Mouse (Mus musculus): ENCODE measurements around the gene Soga3. TPM values are rescaled to one million over a fixed set of nuclear protein-coding genes. Genes with fewer than 3 reads are reported as not detected.

Gene Soga3
- polyA plus RNA-seq, 1 experiment, result 0.44 TPM

DNA sequence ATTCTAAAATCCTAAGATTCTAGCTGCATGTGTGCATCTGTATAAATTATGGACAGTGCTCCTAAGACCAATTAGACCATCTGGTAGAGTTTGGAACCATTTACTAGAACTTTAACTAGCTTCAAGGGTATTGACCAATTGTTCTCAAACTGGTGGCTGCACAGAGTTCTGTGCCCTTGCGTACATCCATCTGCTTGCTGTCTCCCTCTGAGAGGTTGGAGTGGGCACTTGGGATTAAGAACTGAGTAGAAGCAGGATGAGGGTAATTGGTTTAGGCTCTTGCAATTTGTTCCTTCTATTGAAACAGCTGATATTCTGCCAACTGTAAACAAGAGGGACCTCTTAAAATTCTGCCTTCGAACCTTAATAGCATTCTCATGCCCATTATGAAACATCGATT lies 11.7 kb downstream of the Soga3 start:
- H3K4me1 ChIP-seq (ENCODE audit: control insufficient read depth, insufficient read depth, low read length), result no peaks in the 10 kb centered on the region
- no peak overlapping the region for H3K27ac ChIP-seq (ENCODE audit: insufficient read depth, low read length)
- TF ChIP-seq POLR2A (IDR thresholded peaks at IDR 0.05; ENCODE audit: low read depth, low read length) (no peak), CTCF (IDR thresholded peaks at IDR 0.05; ENCODE audit: borderline replicate concordance, insufficient read depth, low read length) (no peak)
- no peak overlapping the region for H3K4me3 ChIP-seq (ENCODE audit: insufficient read depth, low read length)

- Histone ChIP-seq H3K4me1 (ENCODE audit: control insufficient read depth, insufficient read depth, low read length) (no peaks in the 10 kb centered on the region), H3K4me3 (ENCODE audit: insufficient read depth, low read length) (no peak overlapping the region), H3K27ac (ENCODE audit: insufficient read depth, low read length) (no peak overlapping the region)
- TF ChIP-seq CTCF (IDR thresholded peaks at IDR 0.05; ENCODE audit: borderline replicate concordance, insufficient read depth, low read length) (no peak), POLR2A (IDR thresholded peaks at IDR 0.05; ENCODE audit: low read depth, low read length) (no peak)
Observed at GRCm38 (mm10) chr10:29161664-29162063, 18.0 kb downstream of the Soga3 start.

DNA sequence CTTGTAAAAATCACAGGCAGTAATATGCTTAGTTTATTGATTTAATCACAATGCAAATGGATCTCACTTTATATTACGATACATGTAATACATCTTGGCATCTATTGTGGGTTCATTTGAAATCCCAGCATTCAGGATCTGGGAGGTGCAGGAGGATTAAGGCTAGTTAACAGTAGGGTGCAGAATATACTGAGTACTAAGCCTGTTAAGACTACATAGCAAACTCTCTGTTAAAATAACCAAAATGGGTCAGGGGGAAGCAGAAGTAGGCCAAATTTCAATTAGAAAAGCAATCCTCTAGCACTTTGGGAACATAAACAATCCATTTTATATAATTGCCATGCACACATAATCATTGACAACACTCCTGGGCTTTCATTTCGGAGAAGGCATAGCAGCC lies 30.1 kb downstream of the Soga3 start:
- no peak overlapping the region for H3K4me3 ChIP-seq (ENCODE audit: insufficient read depth, low read length)
- no peaks in the 10 kb centered on the region for H3K4me1 ChIP-seq (ENCODE audit: control insufficient read depth, insufficient read depth, low read length)
- no peak overlapping the region for H3K27ac ChIP-seq (ENCODE audit: insufficient read depth, low read length)
- no peak for TF ChIP-seq POLR2A (IDR thresholded peaks at IDR 0.05; ENCODE audit: low read depth, low read length)
- no peak for TF ChIP-seq CTCF (IDR thresholded peaks at IDR 0.05; ENCODE audit: borderline replicate concordance, insufficient read depth, low read length)

DNA sequence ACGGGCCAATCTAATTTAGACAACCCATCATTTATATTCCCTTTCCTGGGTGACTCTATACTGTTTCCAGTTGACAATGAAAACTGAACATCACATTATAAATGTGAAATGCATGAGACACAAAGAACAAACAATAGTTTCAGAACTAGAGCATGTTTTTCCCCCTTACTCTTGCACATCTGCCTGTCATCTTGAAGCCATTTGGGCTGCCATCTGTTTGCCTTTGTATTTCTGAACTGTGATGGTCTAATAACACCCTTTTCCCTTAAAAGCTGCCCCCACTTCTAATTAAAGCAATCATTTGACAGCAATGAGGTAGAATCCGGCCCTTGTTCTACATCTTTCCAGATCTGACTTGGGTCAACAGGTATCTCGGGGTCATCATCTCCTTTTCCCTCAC lies 32.0 kb downstream of the Soga3 start:
- H3K27ac ChIP-seq (ENCODE audit: insufficient read depth, low read length), result no peak overlapping the region
- TF ChIP-seq POLR2A (IDR thresholded peaks at IDR 0.05; ENCODE audit: low read depth, low read length) (no peak), CTCF (IDR thresholded peaks at IDR 0.05; ENCODE audit: borderline replicate concordance, insufficient read depth, low read length) (no peak)
- no peaks in the 10 kb centered on the region for H3K4me1 ChIP-seq (ENCODE audit: control insufficient read depth, insufficient read depth, low read length)
- no peak overlapping the region for H3K4me3 ChIP-seq (ENCODE audit: insufficient read depth, low read length)

DNA sequence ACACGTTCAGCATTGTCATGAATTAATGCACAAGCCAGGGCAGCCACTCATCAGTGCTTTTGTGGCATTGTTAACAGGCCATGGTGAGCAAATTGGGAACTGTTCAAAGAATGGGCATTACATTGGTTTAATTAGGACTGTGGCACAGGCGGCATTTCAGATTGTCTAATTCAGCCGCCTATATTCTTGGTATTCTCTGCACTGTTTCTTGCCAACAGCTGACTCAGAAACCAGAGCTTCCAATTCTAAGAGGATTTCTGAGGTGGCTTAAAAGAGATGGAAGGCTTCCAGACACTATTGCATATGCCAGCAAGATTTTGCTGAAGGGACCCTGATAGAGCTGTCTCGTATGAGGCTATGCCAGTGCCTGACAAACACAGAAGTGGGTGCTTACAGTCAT lies 33.2 kb downstream of the Soga3 start:
- TF ChIP-seq CTCF (IDR thresholded peaks at IDR 0.05; ENCODE audit: borderline replicate concordance, insufficient read depth, low read length), result no peak
- no peak for TF ChIP-seq POLR2A (IDR thresholded peaks at IDR 0.05; ENCODE audit: low read depth, low read length)
- Histone ChIP-seq H3K4me3 (ENCODE audit: insufficient read depth, low read length) (no peak overlapping the region), H3K4me1 (ENCODE audit: control insufficient read depth, insufficient read depth, low read length) (no peaks in the 10 kb centered on the region)

DNA sequence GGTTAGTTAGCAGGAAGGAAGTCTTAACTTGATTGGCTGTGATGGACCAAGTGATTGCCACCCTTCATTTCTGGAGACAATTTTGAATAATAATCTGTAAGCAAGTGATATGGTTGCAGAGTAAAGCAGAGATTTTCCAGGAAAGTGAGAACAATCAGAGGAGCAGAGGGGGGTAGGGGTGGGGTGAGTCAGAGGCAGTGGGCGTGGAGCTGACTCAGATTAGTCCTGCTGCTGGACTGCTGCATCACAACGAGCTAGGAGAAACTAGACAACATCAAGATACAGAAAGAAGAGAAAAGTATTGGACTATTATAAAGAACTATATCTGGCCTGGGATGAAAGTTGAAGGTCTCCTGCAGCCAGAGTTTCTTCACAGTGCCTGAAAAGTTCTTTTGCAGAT lies 34.4 kb downstream of the Soga3 start:
- Histone ChIP-seq H3K4me3 (ENCODE audit: insufficient read depth, low read length) (no peak overlapping the region), H3K27ac (ENCODE audit: insufficient read depth, low read length) (no peak overlapping the region), H3K4me1 (ENCODE audit: control insufficient read depth, insufficient read depth, low read length) (no peaks in the 10 kb centered on the region)
- TF ChIP-seq CTCF (IDR thresholded peaks at IDR 0.05; ENCODE audit: borderline replicate concordance, insufficient read depth, low read length) (no peak), POLR2A (IDR thresholded peaks at IDR 0.05; ENCODE audit: low read depth, low read length) (no peak)

More for the DNA sequence above, 33.2 kb downstream of the Soga3 start:
- no peak overlapping the region for H3K27ac ChIP-seq (ENCODE audit: insufficient read depth, low read length)

DNA sequence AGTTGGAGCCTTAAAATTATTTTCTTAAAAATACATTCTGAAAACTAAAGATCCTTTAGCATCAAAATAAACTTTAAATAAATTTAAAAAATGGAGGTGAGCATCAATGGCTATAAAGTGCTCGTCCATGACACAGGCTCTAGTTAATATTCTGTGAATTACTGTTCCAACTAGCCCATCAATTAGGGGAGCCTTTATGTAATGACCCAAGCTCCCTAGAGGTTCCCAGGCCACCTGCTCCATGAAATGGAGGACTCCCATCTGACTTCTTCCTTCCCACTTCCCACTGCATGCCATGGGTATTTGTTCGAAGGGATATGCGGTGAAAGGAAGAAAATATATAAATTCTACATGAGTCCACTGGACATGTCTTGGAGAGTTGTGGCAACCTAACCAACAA lies 36.6 kb downstream of the Soga3 start:
- H3K27ac ChIP-seq (ENCODE audit: insufficient read depth, low read length), result no peak overlapping the region
- no peaks in the 10 kb centered on the region for H3K4me1 ChIP-seq (ENCODE audit: control insufficient read depth, insufficient read depth, low read length)
- TF ChIP-seq POLR2A (IDR thresholded peaks at IDR 0.05; ENCODE audit: low read depth, low read length), result no peak
- TF ChIP-seq CTCF (IDR thresholded peaks at IDR 0.05; ENCODE audit: borderline replicate concordance, insufficient read depth, low read length), result no peak
- no peak overlapping the region for H3K4me3 ChIP-seq (ENCODE audit: insufficient read depth, low read length)

DNA sequence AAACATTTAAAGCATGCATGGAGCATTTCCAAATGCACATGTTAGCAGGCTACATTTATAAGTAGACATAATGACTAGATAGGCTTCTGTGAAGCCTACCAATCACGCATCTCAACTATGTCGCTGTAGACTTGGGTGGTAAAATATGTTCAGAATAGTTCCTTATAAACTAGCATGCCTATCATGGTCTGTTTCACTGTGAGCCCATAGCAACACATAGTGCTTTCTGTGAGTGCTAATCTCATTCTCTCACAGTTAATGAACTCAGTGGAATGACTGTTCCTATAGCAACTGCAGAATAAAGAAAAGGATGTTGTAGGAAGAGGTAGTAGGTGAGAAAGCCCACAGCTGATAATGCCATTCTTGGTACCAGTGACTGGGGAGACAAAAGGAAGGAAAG lies 37.4 kb downstream of the Soga3 start:
- TF ChIP-seq CTCF (IDR thresholded peaks at IDR 0.05; ENCODE audit: borderline replicate concordance, insufficient read depth, low read length) (no peak), POLR2A (IDR thresholded peaks at IDR 0.05; ENCODE audit: low read depth, low read length) (no peak)
- H3K4me3 ChIP-seq (ENCODE audit: insufficient read depth, low read length), result no peak overlapping the region
- H3K27ac ChIP-seq (ENCODE audit: insufficient read depth, low read length), result no peak overlapping the region
- no peaks in the 10 kb centered on the region for H3K4me1 ChIP-seq (ENCODE audit: control insufficient read depth, insufficient read depth, low read length)

GRCm38 (mm10) chr10:29193769-29194168 lies 50.1 kb downstream of the Soga3 start:
- TF ChIP-seq CTCF (IDR thresholded peaks at IDR 0.05; ENCODE audit: borderline replicate concordance, insufficient read depth, low read length) (no peak), POLR2A (IDR thresholded peaks at IDR 0.05; ENCODE audit: low read depth, low read length) (no peak)
- no peaks in the 10 kb centered on the region for H3K4me1 ChIP-seq (ENCODE audit: control insufficient read depth, insufficient read depth, low read length)

GRCm38 (mm10) chr10:29196811-29197210 lies 53.2 kb downstream of the Soga3 start:
- H3K4me1 ChIP-seq (ENCODE audit: control insufficient read depth, insufficient read depth, low read length), result no peaks in the 10 kb centered on the region
- no peak for TF ChIP-seq POLR2A (IDR thresholded peaks at IDR 0.05; ENCODE audit: low read depth, low read length)
- no peak for TF ChIP-seq CTCF (IDR thresholded peaks at IDR 0.05; ENCODE audit: borderline replicate concordance, insufficient read depth, low read length)
- no peak overlapping the region for H3K4me3 ChIP-seq (ENCODE audit: insufficient read depth, low read length)
- no peak overlapping the region for H3K27ac ChIP-seq (ENCODE audit: insufficient read depth, low read length)

More at GRCm38 (mm10) chr10:29193769-29194168, 50.1 kb downstream of the Soga3 start:
- Histone ChIP-seq H3K4me3 (ENCODE audit: insufficient read depth, low read length) (no peak overlapping the region), H3K27ac (ENCODE audit: insufficient read depth, low read length) (no peak overlapping the region)

DNA sequence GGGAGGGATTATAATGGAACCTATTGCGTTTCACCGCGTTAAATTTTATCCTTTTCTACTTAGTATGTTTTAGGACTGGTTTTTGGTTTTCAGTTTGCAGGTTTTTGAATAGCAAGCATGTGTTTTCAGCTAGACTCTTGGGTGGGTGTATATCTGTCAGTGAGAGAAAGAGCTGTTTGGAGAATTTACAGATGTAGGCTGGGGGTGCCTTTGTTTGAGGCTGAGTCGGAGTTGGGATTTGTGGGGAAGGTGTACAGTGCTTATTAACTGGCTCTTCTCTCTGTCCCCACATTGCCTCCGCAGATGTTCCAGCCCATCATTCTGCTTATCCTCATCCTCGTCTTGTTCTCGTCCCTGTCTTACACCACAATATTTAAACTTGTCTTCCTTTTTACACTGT lies 55.0 kb downstream of the Soga3 start, which contains the start of gene Gm49353:
Gm49353 (plus strand) TSS at position 313 of the 400 bp plus-strand sequence.
- Histone ChIP-seq H3K27ac (ENCODE audit: insufficient read depth, low read length) (no peak within 1 kb of the TSS), H3K4me1 (ENCODE audit: control insufficient read depth, insufficient read depth, low read length) (no peaks in the 10 kb centered on the region), H3K4me3 (ENCODE audit: insufficient read depth, low read length) (no peak within 1 kb of the TSS)
- TF ChIP-seq POLR2A (IDR thresholded peaks at IDR 0.05; ENCODE audit: low read depth, low read length), result no peak
- TF ChIP-seq CTCF (IDR thresholded peaks at IDR 0.05; ENCODE audit: borderline replicate concordance, insufficient read depth, low read length), result no peak

Measured in embryonic fibroblast, embryonic 13.5 days (primary cell).